Mouse (Mus musculus): ENCODE data around the gene Negr1. TPM values are rescaled to one million over a fixed set of nuclear protein-coding genes. Genes with fewer than 3 reads are reported as not detected.

The Negr1 gene
- total and polyA plus RNA-seq, 3 experiments: 0.65 to 1.1 (median 1.1) TPM

GRCm38 (mm10) chr3:157115105-157115760, 553.6 kb downstream of the Negr1 start:
- 47% methylated on average over 5 of the region's 5 CpGs for WGBS
- Histone ChIP-seq H3K36me3 (ENCODE audit: control insufficient read depth, insufficient read depth, low read length) (no peaks in the 10 kb centered on the region), H3K27ac (no peak overlapping the region), H3K79me2 (replicated peaks; ENCODE audit: control insufficient read depth, insufficient read depth, low read length) (no peaks in the 10 kb centered on the region), H3K9ac (ENCODE audit: low read depth, low read length) (no peak overlapping the region), H3K4me1 (ENCODE audit: control insufficient read depth, insufficient read depth, low read length) (no peaks in the 10 kb centered on the region), H3K4me3 (no peak overlapping the region), H3K27me3 (ENCODE audit: control insufficient read depth, insufficient read depth, low read length) (no peaks in the 10 kb centered on the region)
- DNase-seq: no peak
- TF ChIP-seq POLR2A (IDR thresholded peaks at IDR 0.05; ENCODE audit: insufficient read depth, low read depth, low read length): no peak
- intact Hi-C loops (cut with DNase I): no loop called here

- TF ChIP-seq CTCF (IDR thresholded peaks at IDR 0.05): no peak
- no peak for TF ChIP-seq EP300 (IDR thresholded peaks at IDR 0.05; ENCODE audit: insufficient read depth, low read depth, low read length)
- TF ChIP-seq POLR2A (IDR thresholded peaks at IDR 0.05; ENCODE audit: insufficient read depth, low read depth, low read length): no peak
- 95% methylated on average over 1 of the region's 1 CpGs for WGBS
- H3K9ac ChIP-seq (ENCODE audit: low read depth, low read length): no peak overlapping the region
- no peaks in the 10 kb centered on the region for H3K36me3 ChIP-seq (ENCODE audit: control insufficient read depth, insufficient read depth, low read length)
- no peaks in the 10 kb centered on the region for H3K27me3 ChIP-seq (ENCODE audit: control insufficient read depth, insufficient read depth, low read length)
- DNase-seq: no peak
- H3K79me2 ChIP-seq (replicated peaks; ENCODE audit: control insufficient read depth, insufficient read depth, low read length): no peaks in the 10 kb centered on the region
- intact Hi-C loops (cut with DNase I): no loop called here
- H3K4me1 ChIP-seq (ENCODE audit: control insufficient read depth, insufficient read depth, low read length): no peaks in the 10 kb centered on the region
- H3K4me3 ChIP-seq: no peak overlapping the region
- H3K27ac ChIP-seq: no peak overlapping the region
Observed at GRCm38 (mm10) chr3:157116024-157116423, 554.4 kb downstream of the Negr1 start.

GRCm38 (mm10) chr3:157119916-157120315, 558.3 kb downstream of the Negr1 start:
- Histone ChIP-seq H3K4me3 (no peak overlapping the region), H3K4me1 (ENCODE audit: control insufficient read depth, insufficient read depth, low read length) (no peaks in the 10 kb centered on the region), H3K27ac (no peak overlapping the region), H3K79me2 (replicated peaks; ENCODE audit: control insufficient read depth, insufficient read depth, low read length) (no peaks in the 10 kb centered on the region), H3K36me3 (ENCODE audit: control insufficient read depth, insufficient read depth, low read length) (no peaks in the 10 kb centered on the region), H3K27me3 (ENCODE audit: control insufficient read depth, insufficient read depth, low read length) (no peaks in the 10 kb centered on the region), H3K9ac (ENCODE audit: low read depth, low read length) (no peak overlapping the region)
- TF ChIP-seq CTCF (IDR thresholded peaks at IDR 0.05) (no peak), POLR2A (IDR thresholded peaks at IDR 0.05; ENCODE audit: insufficient read depth, low read depth, low read length) (no peak), EP300 (IDR thresholded peaks at IDR 0.05; ENCODE audit: insufficient read depth, low read depth, low read length) (no peak)
- 60% methylated on average over 2 of the region's 2 CpGs for WGBS
- no peak for DNase-seq
- intact Hi-C loops (cut with DNase I): no loop called here

- no peaks in the 10 kb centered on the region for H3K79me2 ChIP-seq (replicated peaks; ENCODE audit: control insufficient read depth, insufficient read depth, low read length)
- H3K27me3 ChIP-seq (ENCODE audit: control insufficient read depth, insufficient read depth, low read length): no peaks in the 10 kb centered on the region; the same call in 1 of the 2 replicates
- no peak overlapping the region for H3K9ac ChIP-seq (ENCODE audit: low read depth, low read length)
- H3K36me3 ChIP-seq (ENCODE audit: control insufficient read depth, insufficient read depth, low read length): no peaks in the 10 kb centered on the region
- intact Hi-C loops (cut with DNase I): no loop called here
- WGBS: 85% methylated on average over 14 of the region's 14 CpGs
- H3K4me1 ChIP-seq (ENCODE audit: control insufficient read depth, insufficient read depth, low read length): no peaks in the 10 kb centered on the region
- H3K27ac ChIP-seq: no peak overlapping the region
- no peak for TF ChIP-seq CTCF (IDR thresholded peaks at IDR 0.05)
- TF ChIP-seq EP300 (IDR thresholded peaks at IDR 0.05; ENCODE audit: insufficient read depth, low read depth, low read length): no peak
- no peak for TF ChIP-seq POLR2A (IDR thresholded peaks at IDR 0.05; ENCODE audit: insufficient read depth, low read depth, low read length)
- H3K4me3 ChIP-seq: no peak overlapping the region
- DNase-seq: no peak
Observed at GRCm38 (mm10) chr3:157146124-157146855, 584.7 kb downstream of the Negr1 start.

GRCm38 (mm10) chr3:157154902-157155301, 593.3 kb downstream of the Negr1 start:
- TF ChIP-seq EP300 (IDR thresholded peaks at IDR 0.05; ENCODE audit: insufficient read depth, low read depth, low read length) (no peak), CTCF (IDR thresholded peaks at IDR 0.05) (no peak), POLR2A (IDR thresholded peaks at IDR 0.05; ENCODE audit: insufficient read depth, low read depth, low read length) (no peak)
- no peak for DNase-seq
- Histone ChIP-seq H3K4me1 (ENCODE audit: control insufficient read depth, insufficient read depth, low read length) (no peaks in the 10 kb centered on the region), H3K9ac (ENCODE audit: low read depth, low read length) (no peak overlapping the region), H3K27me3 (ENCODE audit: control insufficient read depth, insufficient read depth, low read length) (no peaks in the 10 kb centered on the region; the same call in 1 of the 2 replicates), H3K36me3 (ENCODE audit: control insufficient read depth, insufficient read depth, low read length) (no peaks in the 10 kb centered on the region), H3K4me3 (no peak overlapping the region), H3K27ac (no peak overlapping the region), H3K79me2 (replicated peaks; ENCODE audit: control insufficient read depth, insufficient read depth, low read length) (no peaks in the 10 kb centered on the region)
- 75% methylated on average over 3 of the region's 3 CpGs for WGBS
- intact Hi-C loops (cut with DNase I): no loop called here

- Histone ChIP-seq H3K9ac (ENCODE audit: low read depth, low read length) (no peak overlapping the region), H3K4me1 (ENCODE audit: control insufficient read depth, insufficient read depth, low read length) (no peaks in the 10 kb centered on the region), H3K4me3 (no peak overlapping the region), H3K27me3 (ENCODE audit: control insufficient read depth, insufficient read depth, low read length) (no peaks in the 10 kb centered on the region), H3K36me3 (ENCODE audit: control insufficient read depth, insufficient read depth, low read length) (no peaks in the 10 kb centered on the region), H3K27ac (no peak overlapping the region), H3K79me2 (replicated peaks; ENCODE audit: control insufficient read depth, insufficient read depth, low read length) (no peaks in the 10 kb centered on the region)
- TF ChIP-seq EP300 (IDR thresholded peaks at IDR 0.05; ENCODE audit: insufficient read depth, low read depth, low read length) (no peak), POLR2A (IDR thresholded peaks at IDR 0.05; ENCODE audit: insufficient read depth, low read depth, low read length) (no peak), CTCF (IDR thresholded peaks at IDR 0.05) (no peak)
- intact Hi-C loops (cut with DNase I): no loop called here
- DNase-seq: no peak
Observed at GRCm38 (mm10) chr3:157155513-157155912, 593.9 kb downstream of the Negr1 start.

Data from heart, adult 2 months (tissue).